Mouse (Mus musculus) kidney, adult 9 months (tissue): ENCODE measurements around the gene Tmem100.

ENCODE experiments used
- DNase-seq: peaks from one replicate; pipeline ENCODE4 v3.0.0; 2022

Gene Tmem100

GRCm38 (mm10) chr11:90029841-90030398 lies at the start of gene Tmem100:
Tmem100 (plus strand) TSS chr11:90030348.
- DNase-seq, result no peak

GRCm38 (mm10) chr11:89982918-89983317 lies 47.2 kb upstream of the Tmem100 start:
- no peak for DNase-seq

DNA sequence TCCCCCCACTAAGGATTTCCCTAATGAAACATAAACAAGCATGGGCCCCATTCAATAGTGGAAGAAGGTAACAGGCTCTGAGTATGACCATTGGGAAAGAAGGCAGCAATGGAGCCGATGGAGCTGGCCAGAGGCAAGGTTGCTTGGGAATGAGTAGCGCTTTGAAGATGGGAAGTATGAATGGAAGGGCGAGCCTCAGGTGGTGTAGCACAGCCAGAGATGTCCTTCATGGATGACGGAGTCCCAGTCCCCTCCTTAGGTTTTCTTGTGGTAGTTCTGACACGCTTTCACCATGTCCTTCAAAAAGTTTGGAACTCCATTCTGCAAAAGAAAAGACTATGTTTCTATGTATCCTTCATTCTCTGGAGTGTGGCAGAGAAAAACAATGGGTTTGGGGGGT lies 45.7 kb upstream of the Tmem100 start:
- DNase-seq, result no peak

DNA sequence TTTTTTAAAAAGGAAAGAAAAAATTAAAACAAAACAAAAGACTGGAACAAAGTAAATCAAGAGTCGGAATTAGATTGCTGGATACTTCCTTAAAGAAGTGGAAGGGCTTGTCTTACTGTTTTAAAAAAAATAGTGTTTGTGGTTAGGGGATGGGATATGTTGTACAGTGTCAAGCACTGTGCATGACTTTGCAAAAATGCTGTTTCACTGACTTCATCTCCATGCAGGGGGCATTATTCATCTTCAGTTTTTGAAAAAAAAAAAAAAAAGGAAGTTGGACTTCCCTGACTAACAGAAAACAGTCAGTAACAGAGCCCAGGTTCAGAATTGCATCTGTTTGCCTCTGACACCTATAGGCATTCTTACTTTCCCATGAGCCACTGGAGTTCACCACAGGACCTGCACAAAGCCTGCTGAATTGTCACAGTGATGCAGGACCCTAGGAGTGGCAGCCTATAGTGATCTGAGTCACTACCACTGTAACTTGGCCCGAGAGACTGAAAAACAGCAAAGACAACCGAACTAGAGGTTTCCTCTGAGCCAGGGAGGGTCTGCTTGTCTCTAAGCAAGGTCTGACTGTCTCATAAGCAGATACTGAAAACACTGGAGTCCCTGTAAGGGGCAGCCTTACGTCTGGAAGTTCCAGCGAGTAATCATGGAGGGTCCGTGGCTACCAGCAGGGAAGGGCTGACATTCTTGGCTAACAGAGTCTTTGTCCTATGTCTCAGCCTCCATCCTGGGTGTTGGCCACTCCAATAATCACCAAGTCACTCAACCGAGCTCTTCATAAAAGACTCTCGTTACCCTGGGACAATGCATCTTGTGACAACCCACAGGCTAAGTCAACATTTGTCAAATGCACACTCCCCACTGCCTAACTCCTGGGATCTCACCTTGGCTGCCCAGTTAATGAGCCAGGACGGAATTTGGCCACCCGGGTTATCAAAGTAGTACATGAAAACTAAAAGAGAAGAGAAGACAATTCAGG lies 44.7 kb upstream of the Tmem100 start:
- no peak for DNase-seq

DNA sequence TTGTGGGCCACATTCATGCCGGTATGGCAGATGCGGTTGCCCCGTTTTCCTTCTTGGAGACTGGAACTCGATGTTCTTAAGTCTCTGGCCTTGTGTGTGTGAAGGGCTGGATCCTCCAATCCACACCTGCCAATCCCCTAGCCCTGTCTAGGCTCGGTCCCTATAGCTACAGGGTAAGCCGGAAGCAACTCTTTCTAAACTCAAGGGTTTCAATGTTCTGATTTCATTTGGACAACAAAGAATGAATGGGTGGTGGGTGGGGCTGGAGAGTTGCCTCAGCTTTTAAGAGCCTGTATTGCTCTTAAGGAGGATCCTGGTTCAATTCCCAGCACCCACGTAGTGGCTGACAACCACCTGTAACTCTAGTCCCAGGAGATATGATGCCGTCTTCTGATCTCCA lies 43.6 kb upstream of the Tmem100 start:
- DNase-seq, result no peak

GRCm38 (mm10) chr11:89988936-89989589 lies 41.1 kb upstream of the Tmem100 start:
- DNase-seq, result peak; percentile 71

GRCm38 (mm10) chr11:89991661-89992060 lies 38.5 kb upstream of the Tmem100 start:
- peak; percentile 59 for DNase-seq

GRCm38 (mm10) chr11:89994706-89995105 lies 35.4 kb upstream of the Tmem100 start:
- DNase-seq, result peak; percentile 71

- peak; percentile 73 for DNase-seq
Measured at GRCm38 (mm10) chr11:89995596-89995995, 34.6 kb upstream of the Tmem100 start.

GRCm38 (mm10) chr11:89996406-89996805 lies 33.7 kb upstream of the Tmem100 start:
- DNase-seq, result no peak

GRCm38 (mm10) chr11:89996856-89997255 lies 33.3 kb upstream of the Tmem100 start:
- peak; percentile 76 for DNase-seq

- no peak for DNase-seq
Measured at GRCm38 (mm10) chr11:89998996-89999770, 31.0 kb upstream of the Tmem100 start.

GRCm38 (mm10) chr11:90000666-90001065 lies 29.5 kb upstream of the Tmem100 start:
- DNase-seq, result no peak

DNA sequence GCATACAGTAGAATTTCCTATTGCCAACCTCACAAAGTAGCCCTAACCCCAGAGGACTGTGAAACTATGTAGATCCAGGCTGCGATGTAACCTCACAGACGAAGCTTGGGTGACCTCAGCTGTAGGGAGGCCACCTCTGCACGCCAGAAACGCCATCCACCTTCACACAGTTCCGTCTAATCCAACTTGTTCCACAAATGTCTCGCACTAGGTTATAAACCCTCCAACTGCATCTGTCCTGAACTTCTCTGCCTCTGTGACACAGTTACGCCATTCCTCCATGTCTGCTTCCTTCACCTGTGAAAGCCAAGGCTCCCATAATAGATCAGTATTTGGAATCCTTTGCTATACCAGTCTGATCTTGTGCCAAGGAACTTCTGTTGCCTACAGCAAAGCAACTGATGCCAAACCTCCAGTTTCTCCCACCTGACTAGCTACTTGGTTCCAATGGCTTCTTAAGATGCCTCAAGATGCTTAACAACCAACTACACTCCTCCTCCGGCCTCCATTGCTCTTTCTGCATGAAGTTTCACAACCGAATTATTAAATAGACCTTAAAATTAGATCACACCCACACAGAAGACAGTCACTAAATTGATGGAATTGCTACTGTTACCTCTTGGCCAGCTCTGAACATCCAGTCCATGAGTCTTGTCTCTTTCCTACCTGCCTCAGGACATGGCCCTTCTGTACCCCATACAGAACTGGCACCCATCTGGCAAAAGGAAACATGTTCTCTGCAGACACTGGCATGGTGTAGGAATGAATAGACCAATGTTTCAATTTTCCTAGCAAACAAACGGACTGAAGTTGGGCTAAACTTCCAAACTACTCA lies 28.5 kb upstream of the Tmem100 start:
- no peak for DNase-seq

- DNase-seq, result peak; percentile 95
Measured at GRCm38 (mm10) chr11:90002231-90002986, 27.7 kb upstream of the Tmem100 start, which contains the start of gene Pctp. Pctp (minus strand) TSS chr11:90002894.

- DNase-seq, result no peak
Measured at GRCm38 (mm10) chr11:90002987-90003348, 27.2 kb upstream of the Tmem100 start.

DNA sequence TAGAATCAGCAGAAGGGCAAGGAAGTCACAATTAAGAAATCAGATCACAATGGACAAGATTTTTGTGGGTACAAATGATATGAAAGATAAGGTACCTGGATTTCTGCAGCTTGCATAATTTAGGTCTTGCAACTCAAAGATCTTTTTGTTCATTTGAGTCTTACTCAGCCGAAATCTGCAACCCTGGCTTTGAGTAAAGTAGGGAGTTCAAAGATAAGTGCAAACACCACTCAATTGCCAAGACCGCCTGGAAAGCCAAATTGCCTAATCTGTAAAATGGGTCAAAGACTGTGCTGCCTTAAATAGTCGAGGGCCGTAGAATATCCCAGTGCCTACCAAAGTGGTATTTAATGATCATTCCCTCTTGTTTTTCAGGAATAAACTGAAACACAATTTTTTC lies 26.8 kb upstream of the Tmem100 start:
- no peak for DNase-seq

GRCm38 (mm10) chr11:90006111-90006510 lies 24.0 kb upstream of the Tmem100 start:
- no peak for DNase-seq

DNA sequence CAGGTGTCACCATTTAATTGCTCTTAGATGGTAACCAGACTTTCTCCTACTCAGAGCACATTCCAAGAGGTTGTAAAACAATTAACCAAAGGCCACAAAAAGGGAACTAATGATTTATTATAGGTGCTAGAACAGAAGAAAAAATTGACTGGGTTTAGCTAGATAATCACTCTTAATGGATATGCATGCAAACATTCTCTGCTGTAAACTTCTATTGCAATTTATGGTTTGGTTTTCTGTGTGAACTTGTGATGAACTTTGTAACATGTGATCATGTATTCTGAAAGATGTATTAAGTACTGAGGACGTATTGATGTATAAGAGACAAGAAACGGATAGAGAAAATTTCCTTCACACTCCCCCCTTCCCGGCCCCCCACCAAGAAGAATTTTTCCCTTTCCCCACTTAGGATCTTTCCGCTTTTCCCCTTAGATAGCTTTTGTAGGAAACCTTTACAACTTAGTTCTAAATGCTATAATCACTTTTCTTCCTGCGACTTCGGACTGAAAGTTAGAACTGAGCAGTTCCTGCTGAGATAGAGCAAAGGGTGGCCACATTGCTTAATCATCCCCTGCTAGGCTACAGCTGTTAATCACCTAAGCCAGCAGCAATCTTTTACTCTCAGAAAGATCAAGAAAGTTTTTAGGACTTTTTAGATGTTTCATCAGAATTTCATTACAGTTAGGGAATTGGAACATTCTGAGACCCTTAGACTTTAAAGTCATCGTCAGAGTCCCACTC lies 22.2 kb upstream of the Tmem100 start:
- no peak for DNase-seq

DNA sequence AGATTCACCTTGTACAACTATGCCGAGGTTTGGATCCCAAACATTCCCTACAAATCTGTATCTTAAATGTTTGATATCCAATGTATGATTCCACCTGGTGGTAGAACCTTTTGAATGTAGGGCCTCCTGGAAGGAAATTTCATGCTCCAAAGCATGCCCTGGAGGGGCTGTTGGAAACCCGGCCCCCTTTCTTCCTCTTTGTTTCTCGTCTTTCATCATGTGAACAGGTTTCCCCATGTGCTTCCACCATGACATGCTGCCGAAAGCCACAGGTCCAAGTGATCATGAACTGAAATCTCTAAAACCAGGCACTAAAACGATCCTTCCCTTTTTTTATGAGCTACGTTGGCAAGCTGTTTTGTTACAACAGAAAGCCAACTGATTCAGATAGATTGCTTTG lies 16.5 kb upstream of the Tmem100 start:
- no peak for DNase-seq
